Mouse (Mus musculus): ENCODE data around the gene AC129217.1. TPM values are rescaled to one million over a fixed set of nuclear protein-coding genes. Genes with fewer than 3 reads are reported as not detected.
A peak's percentile ranks its signal among the peaks of the same experiment; 100 is the strongest.

AC129217.1 gene
- total and polyA plus RNA-seq, 3 experiments = 3.7 to 102 TPM; not detected in 1

DNA sequence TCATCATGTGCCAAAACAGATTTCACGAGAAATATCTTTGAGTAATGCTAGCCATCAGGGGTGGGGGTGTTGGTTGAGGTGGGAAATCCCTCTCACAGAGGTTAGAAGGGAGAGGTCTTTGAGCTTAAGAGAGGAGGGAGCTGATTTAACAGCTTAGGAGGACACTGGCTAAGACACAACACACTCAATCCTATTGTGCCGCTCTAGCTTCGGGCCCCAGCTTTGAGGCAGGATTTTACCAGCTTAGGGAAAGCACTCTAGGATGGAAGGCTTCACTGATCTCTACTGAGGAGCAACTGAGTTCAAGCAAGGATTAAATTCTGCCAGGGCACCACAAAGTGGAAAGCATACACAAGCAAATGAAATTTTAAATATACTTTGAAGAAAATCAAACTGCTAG is 12.6 kb upstream of the AC129217.1 start:
- peak overlapping the region; percentile 4; the same call in 1 of the 2 replicates for H3K4me3 ChIP-seq (ENCODE audit: low read depth, low read length)
- peaks cover 57% of the 10 kb centered on the region for H3K36me3 ChIP-seq (replicated peaks)
- ATAC-seq (ENCODE audit: extremely low read depth, insufficient number of reproducible peaks, low FRiP score, poor library complexity, severe bottlenecking) = no peak
- DNase-seq (ENCODE audit: low spot score) = no peak
- no peaks in the 10 kb centered on the region for H3K27me3 ChIP-seq (ENCODE audit: insufficient read depth, low read length)
- H3K9me3 ChIP-seq (replicated peaks) = no peaks in the 10 kb centered on the region
- no peak for TF ChIP-seq TAL1 (conservative IDR thresholded peaks at IDR 0.05; ENCODE audit: low read depth, low read length)
- no peak for TF ChIP-seq GATA2 (IDR thresholded peaks at IDR 0.05; ENCODE audit: borderline replicate concordance, low read depth, low read length)
- no peak for TF ChIP-seq CTCF (IDR thresholded peaks at IDR 0.05; ENCODE audit: low read depth, low read length)
- no peak for TF ChIP-seq POLR2AphosphoS5 (IDR thresholded peaks at IDR 0.05; ENCODE audit: insufficient replicate concordance, low read depth, low read length)
- TF ChIP-seq GATA1 (IDR thresholded peaks at IDR 0.05; ENCODE audit: borderline replicate concordance, low read length) = no peak
- peaks cover 33% of the 10 kb centered on the region for H3K4me1 ChIP-seq (ENCODE audit: insufficient read depth, low read depth, low read length)

DNA sequence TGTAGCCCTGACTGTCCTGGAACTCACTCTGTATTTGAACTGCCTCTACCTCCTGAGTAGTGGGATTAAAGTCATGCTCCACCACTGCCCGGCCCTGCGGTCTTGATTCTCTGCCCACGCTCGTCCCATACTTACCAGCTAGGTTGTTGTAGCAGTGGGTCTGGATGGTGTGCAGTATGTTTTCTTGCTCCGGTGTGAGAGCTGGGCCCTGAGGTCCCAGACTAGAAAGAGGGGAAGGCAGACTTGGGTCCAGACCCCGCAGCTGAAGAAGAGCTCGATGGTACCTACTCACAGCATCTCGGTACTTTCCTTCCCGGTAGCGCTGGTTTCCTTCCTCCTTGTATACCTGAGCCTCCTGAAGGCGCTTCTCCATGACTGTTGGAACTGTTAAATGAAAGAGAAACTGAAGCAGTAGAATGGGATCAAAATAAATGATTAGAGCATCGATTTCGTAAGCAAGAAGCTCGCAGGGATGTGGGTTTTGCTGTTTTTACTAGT is 11.2 kb upstream of the AC129217.1 start:
- H3K4me3 ChIP-seq (ENCODE audit: low read depth, low read length) = peak overlapping the region; percentile 84
- DNase-seq (ENCODE audit: low spot score) = no peak
- TF ChIP-seq TAL1 (conservative IDR thresholded peaks at IDR 0.05; ENCODE audit: low read depth, low read length) = no peak
- no peak for TF ChIP-seq POLR2AphosphoS5 (IDR thresholded peaks at IDR 0.05; ENCODE audit: insufficient replicate concordance, low read depth, low read length)
- TF ChIP-seq GATA1 (IDR thresholded peaks at IDR 0.05; ENCODE audit: borderline replicate concordance, low read length) = no peak
- no peak for TF ChIP-seq CTCF (IDR thresholded peaks at IDR 0.05; ENCODE audit: low read depth, low read length)
- TF ChIP-seq GATA2 (IDR thresholded peaks at IDR 0.05; ENCODE audit: borderline replicate concordance, low read depth, low read length) = no peak
- H3K27me3 ChIP-seq (ENCODE audit: insufficient read depth, low read length) = no peaks in the 10 kb centered on the region
- peaks cover 43% of the 10 kb centered on the region for H3K4me1 ChIP-seq (ENCODE audit: insufficient read depth, low read depth, low read length)
- ATAC-seq (ENCODE audit: extremely low read depth, insufficient number of reproducible peaks, low FRiP score, poor library complexity, severe bottlenecking) = no peak
- no peaks in the 10 kb centered on the region for H3K9me3 ChIP-seq (replicated peaks)
- peaks cover 53% of the 10 kb centered on the region for H3K36me3 ChIP-seq (replicated peaks)

DNA sequence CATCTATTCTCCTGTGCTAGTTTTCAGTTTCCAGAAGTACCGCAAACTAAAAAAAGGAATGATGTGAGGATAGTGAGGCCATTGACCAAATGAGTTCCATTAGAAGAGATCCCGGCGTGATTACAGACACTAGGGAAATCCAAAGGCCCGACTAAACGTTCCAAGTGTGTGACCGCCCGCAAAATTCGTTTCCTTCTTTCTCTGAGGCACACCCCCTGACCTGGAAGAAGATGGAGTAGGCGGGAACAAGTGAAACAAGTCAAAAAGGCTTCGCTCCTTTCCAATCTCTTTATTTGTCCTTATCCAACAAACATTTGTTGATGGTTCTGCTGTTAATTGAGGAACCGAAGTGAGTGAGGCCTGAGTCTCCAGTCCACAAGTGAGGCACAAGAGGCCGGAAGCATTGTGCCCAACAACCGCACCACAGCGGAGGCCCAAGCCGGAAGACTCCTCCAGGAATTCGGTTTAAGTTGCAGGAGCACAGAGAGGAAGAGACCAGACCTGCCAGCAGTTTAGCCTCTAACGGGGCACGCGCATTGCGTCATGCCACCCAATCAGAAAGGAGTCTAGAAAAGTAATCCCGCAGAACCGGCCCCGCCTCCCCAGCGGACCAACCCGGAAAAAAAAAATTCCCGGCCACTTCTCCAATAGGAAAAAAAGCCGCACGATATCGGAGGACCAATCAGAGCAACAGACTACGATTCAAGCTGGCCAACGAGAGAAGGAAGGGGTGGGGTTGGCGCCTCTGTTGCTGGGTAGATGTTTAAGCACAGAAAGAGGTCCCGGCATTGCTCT is 10.6 kb upstream of the AC129217.1 start, which contains the start of gene Ttc9c:
Gene Ttc9c (minus strand): TSS at position 533 of the 795 bp plus-strand sequence.
- Histone ChIP-seq H3K36me3 (replicated peaks) (peaks cover 54% of the 10 kb centered on the region), H3K27me3 (ENCODE audit: insufficient read depth, low read length) (no peaks in the 10 kb centered on the region), H3K9me3 (replicated peaks) (no peaks in the 10 kb centered on the region), H3K4me3 (ENCODE audit: low read depth, low read length) (peak within 1 kb of the TSS; percentile 84), H3K4me1 (ENCODE audit: insufficient read depth, low read depth, low read length) (peaks cover 48% of the 10 kb centered on the region)
- DNase-seq (ENCODE audit: low spot score) (peak; percentile 88), ATAC-seq (ENCODE audit: extremely low read depth, insufficient number of reproducible peaks, low FRiP score, poor library complexity, severe bottlenecking) (peak; percentile 78)
- TF ChIP-seq CTCF (IDR thresholded peaks at IDR 0.05; ENCODE audit: low read depth, low read length) = no peak
- no peak for TF ChIP-seq GATA1 (IDR thresholded peaks at IDR 0.05; ENCODE audit: borderline replicate concordance, low read length)

DNA sequence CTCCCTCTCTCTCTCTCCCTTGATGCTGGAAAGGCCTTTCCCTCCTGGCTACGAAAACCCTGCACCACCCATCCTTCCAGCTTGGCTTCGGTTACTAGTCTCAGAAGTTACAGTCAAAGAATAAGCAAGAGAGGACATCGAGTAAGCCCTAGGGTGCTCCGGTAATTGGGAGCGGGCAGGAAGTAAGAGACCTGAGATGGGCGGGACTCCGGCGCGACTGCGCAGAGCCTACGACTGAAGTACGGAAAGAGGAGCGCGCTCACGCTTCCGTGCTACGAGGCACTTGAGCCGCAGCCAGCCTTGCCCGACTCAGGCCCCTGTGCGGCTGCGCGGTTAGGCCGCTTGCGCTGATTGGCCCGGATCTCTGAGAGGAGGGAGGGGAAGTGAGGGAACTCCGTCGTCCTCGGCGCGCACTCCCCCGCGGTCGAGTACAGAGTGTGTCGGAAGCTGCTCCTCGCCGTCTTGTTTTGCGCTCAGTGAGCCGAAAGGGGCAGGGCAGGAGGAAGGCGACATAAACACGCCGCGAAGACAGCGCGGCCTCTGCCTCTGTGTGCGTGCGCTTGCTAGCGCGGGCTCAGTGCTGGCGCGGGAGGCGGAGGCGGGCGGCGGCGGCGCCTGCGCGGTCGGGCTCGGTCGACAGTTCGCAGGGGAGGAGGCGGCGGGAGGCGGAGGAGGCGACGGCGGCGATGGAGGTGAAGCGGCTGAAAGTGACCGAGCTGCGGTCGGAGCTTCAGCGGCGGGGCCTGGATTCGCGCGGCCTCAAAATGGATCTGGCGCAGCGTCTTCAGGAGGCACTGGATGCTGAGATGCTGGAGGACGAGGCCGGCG is 9.8 kb upstream of the AC129217.1 start, which contains the start of gene Hnrnpul2:
Gene Hnrnpul2 (plus strand): TSS at position 415 of the 828 bp plus-strand sequence.
- ATAC-seq (ENCODE audit: extremely low read depth, insufficient number of reproducible peaks, low FRiP score, poor library complexity, severe bottlenecking) = peak; percentile 83
- Histone ChIP-seq H3K36me3 (replicated peaks) (peaks cover 55% of the 10 kb centered on the region), H3K27me3 (ENCODE audit: insufficient read depth, low read length) (no peaks in the 10 kb centered on the region), H3K9me3 (replicated peaks) (no peaks in the 10 kb centered on the region), H3K4me1 (ENCODE audit: insufficient read depth, low read depth, low read length) (peaks cover 44% of the 10 kb centered on the region), H3K4me3 (ENCODE audit: low read depth, low read length) (peak within 1 kb of the TSS; percentile 84)
- peak; percentile 95 for DNase-seq (ENCODE audit: low spot score)
- no peak for TF ChIP-seq GATA1 (IDR thresholded peaks at IDR 0.05; ENCODE audit: borderline replicate concordance, low read length)
- TF ChIP-seq GATA2 (IDR thresholded peaks at IDR 0.05; ENCODE audit: borderline replicate concordance, low read depth, low read length) = no peak
- TF ChIP-seq CTCF (IDR thresholded peaks at IDR 0.05; ENCODE audit: low read depth, low read length) = no peak
- TF ChIP-seq TAL1 (conservative IDR thresholded peaks at IDR 0.05; ENCODE audit: low read depth, low read length) = no peak
- no peak for TF ChIP-seq POLR2AphosphoS5 (IDR thresholded peaks at IDR 0.05; ENCODE audit: insufficient replicate concordance, low read depth, low read length)

DNA sequence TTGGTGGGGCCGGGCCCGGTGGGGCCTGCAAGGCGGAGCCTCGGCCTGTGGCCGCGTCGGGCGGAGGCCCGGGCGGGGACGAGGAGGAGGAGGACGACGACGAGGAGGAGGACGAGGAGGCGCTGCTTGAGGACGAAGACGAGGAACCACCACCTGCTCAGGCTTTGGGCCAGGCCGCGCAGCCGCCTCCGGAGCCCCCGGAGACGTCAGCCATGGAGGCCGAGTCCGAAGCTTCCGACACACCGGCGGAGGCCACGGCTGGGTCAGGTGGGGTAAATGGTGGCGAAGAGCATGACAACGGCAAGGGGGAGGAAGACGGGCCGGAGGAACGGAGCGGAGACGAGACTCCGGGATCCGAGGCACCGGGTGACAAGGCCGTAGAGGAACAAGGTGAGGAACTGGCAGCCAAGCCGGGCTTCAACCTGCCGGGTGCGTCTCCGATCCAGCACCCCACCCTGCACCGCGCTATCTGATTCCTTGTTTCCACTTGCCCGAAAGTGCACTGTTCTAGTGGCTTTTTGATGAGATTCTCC is 9.1 kb upstream of the AC129217.1 start:
- no peaks in the 10 kb centered on the region for H3K27me3 ChIP-seq (ENCODE audit: insufficient read depth, low read length)
- TF ChIP-seq CTCF (IDR thresholded peaks at IDR 0.05; ENCODE audit: low read depth, low read length) (no peak), TAL1 (conservative IDR thresholded peaks at IDR 0.05; ENCODE audit: low read depth, low read length) (no peak), POLR2AphosphoS5 (IDR thresholded peaks at IDR 0.05; ENCODE audit: insufficient replicate concordance, low read depth, low read length) (no peak), GATA2 (IDR thresholded peaks at IDR 0.05; ENCODE audit: borderline replicate concordance, low read depth, low read length) (no peak), GATA1 (IDR thresholded peaks at IDR 0.05; ENCODE audit: borderline replicate concordance, low read length) (no peak)
- H3K9me3 ChIP-seq (replicated peaks) = no peaks in the 10 kb centered on the region
- H3K4me1 ChIP-seq (ENCODE audit: insufficient read depth, low read depth, low read length) = peaks cover 40% of the 10 kb centered on the region
- ATAC-seq (ENCODE audit: extremely low read depth, insufficient number of reproducible peaks, low FRiP score, poor library complexity, severe bottlenecking) (no peak), DNase-seq (ENCODE audit: low spot score) (no peak)
- H3K4me3 ChIP-seq (ENCODE audit: low read depth, low read length) = peak overlapping the region; percentile 84
- H3K36me3 ChIP-seq (replicated peaks) = peaks cover 55% of the 10 kb centered on the region

All from G1E (cell line).